Mouse (Mus musculus) lung, embryonic 15.5 days (tissue): ENCODE data around the gene March9. TPM values are rescaled to one million over a fixed set of nuclear protein-coding genes. Genes with fewer than 3 reads are reported as not detected.
"Not testable (repeated sequence)": the region's sequence is repeated elsewhere in the genome, so short reads cannot be mapped to it uniquely, and the experiment has no call there.

ENCODE experiments used
- ATAC-seq: fragments of 200-750 bp; cut with Nextera tagmentation; 2 replicates; pipeline ENCODE4 v1.8.0; 2017; ENCODE audit warnings: moderate number of reproducible peaks, borderline replicate concordance; ENCODE audit not compliant: low FRiP score, low TSS enrichment; ENCODE audit errors: extremely low read depth
- H3K27ac ChIP-seq: fragments of 300-500 bp; sonication (generic); 2 replicates; pipeline ENCODE4 v1.5.1; 2015; ENCODE audit warnings: moderate library complexity, mild to moderate bottlenecking, inconsistent platforms
- H3K27me3 ChIP-seq: fragments of 300-500 bp; sonication (generic); 2 replicates; pipeline ENCODE4 v1.6.1; 2015; ENCODE audit warnings: inconsistent platforms
- H3K36me3 ChIP-seq: fragments of 300-500 bp; sonication (generic); 2 replicates; pipeline ENCODE4 v1.6.1; 2015; ENCODE audit warnings: inconsistent platforms
- H3K4me1 ChIP-seq: fragments of 300-500 bp; sonication (generic); 2 replicates; pipeline ENCODE4 v1.6.1; 2015; ENCODE audit warnings: inconsistent platforms
- H3K4me2 ChIP-seq: fragments of 300-500 bp; sonication (generic); 2 replicates; pipeline ENCODE4 v1.6.1; 2015; ENCODE audit warnings: inconsistent platforms, mild to moderate bottlenecking, moderate library complexity
- H3K4me3 ChIP-seq: fragments of 300-500 bp; sonication (generic); 2 replicates; pipeline ENCODE4 v1.5.1; 2015; ENCODE audit warnings: mild to moderate bottlenecking, inconsistent platforms
- H3K9ac ChIP-seq: fragments of 300-500 bp; sonication (generic); 2 replicates; pipeline ENCODE4 v1.6.1; 2015; ENCODE audit warnings: inconsistent platforms
- H3K9me3 ChIP-seq: fragments of 300-500 bp; sonication (generic); 2 replicates; pipeline ENCODE4 v1.6.1; 2016; ENCODE audit warnings: inconsistent platforms
- WGBS: fragments of 180-500 bp; shearing (Covaris S2); methylation state at CpG from one replicate; pipeline ENCODE4 v1.1.7; 2015; 5-methylcytosine and 5-hydroxymethylcytosine counted together
- polyA plus RNA-seq: library from polyadenylated mRNA; unstranded; fragments of >200 nt; fragmentation: Nextera tagmentation; extraction: Ambion mirVana; gene quantifications from 2 replicates; pipeline ENCODE4 v1.2.1, GENCODE M21; 2015

The March9 gene
- polyA plus RNA-seq, 1 experiment from 2014 or later: 0.61 TPM

- 4% methylated on average over 30 of the region's 30 CpGs for WGBS
- ATAC-seq: peak; percentile 54
Observed at GRCm38 (mm10) chr10:127069281-127070189, 9.6 kb upstream of the March9 start.

GRCm38 (mm10) chr10:127068360-127069038 is 8.5 kb upstream of the March9 start:
- Histone ChIP-seq H3K36me3 (peaks cover 39% of the 10 kb centered on the region), H3K4me3 (peak overlapping the region; percentile 57), H3K4me2 (peak overlapping the region; percentile 83), H3K27me3 (no peaks in the 10 kb centered on the region), H3K9me3 (no peaks in the 10 kb centered on the region), H3K9ac (peak overlapping the region; percentile 58), H3K4me1 (peaks cover 29% of the 10 kb centered on the region), H3K27ac (0 out of 2 replicates have a peak overlapping the region, but pooled peaks have one; percentile 90)
- WGBS: 62% methylated on average over 9 of the region's 9 CpGs
- ATAC-seq: no peak

More at GRCm38 (mm10) chr10:127069281-127070189, 9.6 kb upstream of the March9 start:
- peak overlapping the region; percentile 57 for H3K4me3 ChIP-seq
- H3K9ac ChIP-seq: peak overlapping the region; percentile 58
- peak overlapping the region; percentile 90 for H3K27ac ChIP-seq
- peaks cover 39% of the 10 kb centered on the region for H3K36me3 ChIP-seq
- H3K4me1 ChIP-seq: peaks cover 29% of the 10 kb centered on the region
- peak overlapping the region; percentile 83 for H3K4me2 ChIP-seq
- H3K9me3 ChIP-seq: no peaks in the 10 kb centered on the region
- no peaks in the 10 kb centered on the region for H3K27me3 ChIP-seq

GRCm38 (mm10) chr10:127066519-127067018 is 6.6 kb upstream of the March9 start:
- no peak overlapping the region for H3K4me3 ChIP-seq
- H3K36me3 ChIP-seq: peaks cover 39% of the 10 kb centered on the region
- ATAC-seq: no peak
- peaks cover 33% of the 10 kb centered on the region for H3K4me1 ChIP-seq
- peaks cover 5% of the 10 kb centered on the region; the same call in 1 of the 2 replicates for H3K27me3 ChIP-seq
- no peak overlapping the region for H3K27ac ChIP-seq
- no peaks in the 10 kb centered on the region for H3K9me3 ChIP-seq
- no peak overlapping the region for H3K9ac ChIP-seq
- WGBS: 90% methylated on average over 14 of the region's 14 CpGs
- H3K4me2 ChIP-seq: no peak overlapping the region

GRCm38 (mm10) chr10:127065981-127066380 is 6.0 kb upstream of the March9 start:
- Histone ChIP-seq H3K36me3 (peaks cover 39% of the 10 kb centered on the region), H3K27ac (no peak overlapping the region), H3K4me2 (no peak overlapping the region), H3K9me3 (no peaks in the 10 kb centered on the region), H3K27me3 (peaks cover 11% of the 10 kb centered on the region), H3K9ac (no peak overlapping the region), H3K4me1 (peaks cover 28% of the 10 kb centered on the region), H3K4me3 (no peak overlapping the region)
- no peak for ATAC-seq
- 73% methylated on average over 9 of the region's 9 CpGs for WGBS

- peak overlapping the region; percentile 68 for H3K4me2 ChIP-seq
- no peak for ATAC-seq
- H3K27me3 ChIP-seq: peaks cover 26% of the 10 kb centered on the region
- H3K4me3 ChIP-seq: peak overlapping the region; percentile 85
- H3K27ac ChIP-seq: peak overlapping the region; percentile 87
- WGBS: 6% methylated on average over 37 of the region's 37 CpGs
- H3K36me3 ChIP-seq: peaks cover 39% of the 10 kb centered on the region
- H3K9me3 ChIP-seq: no peaks in the 10 kb centered on the region
- peaks cover 34% of the 10 kb centered on the region for H3K4me1 ChIP-seq
- H3K9ac ChIP-seq: peak overlapping the region; percentile 97
Observed at GRCm38 (mm10) chr10:127063913-127064870, 4.2 kb upstream of the March9 start.

- under 1% methylated on average over 46 of the region's 46 CpGs for WGBS
- Histone ChIP-seq H3K4me3 (peak within 1 kb of the TSS; percentile 85), H3K27ac (peak within 1 kb of the TSS; percentile 87), H3K4me1 (peaks cover 34% of the 10 kb centered on the region), H3K9me3 (no peaks in the 10 kb centered on the region), H3K9ac (peak within 1 kb of the TSS; percentile 97), H3K36me3 (peaks cover 36% of the 10 kb centered on the region), H3K27me3 (peaks cover 31% of the 10 kb centered on the region), H3K4me2 (peak within 1 kb of the TSS; percentile 68)
- ATAC-seq: peak; percentile 93
Observed at GRCm38 (mm10) chr10:127063239-127063872, 3.4 kb upstream of the March9 start, which contains the start of gene Cdk4. Cdk4 (plus strand) TSS chr10:127063534.

GRCm38 (mm10) chr10:127062503-127062902 is 2.5 kb upstream of the March9 start:
- Histone ChIP-seq H3K9me3 (no peaks in the 10 kb centered on the region), H3K27me3 (peaks cover 31% of the 10 kb centered on the region), H3K4me1 (peaks cover 30% of the 10 kb centered on the region; the same call in 1 of the 2 replicates), H3K9ac (no peak overlapping the region), H3K4me3 (no peak overlapping the region), H3K27ac (no peak overlapping the region), H3K4me2 (peak overlapping the region; percentile 68; the same call in 1 of the 2 replicates), H3K36me3 (peaks cover 28% of the 10 kb centered on the region)
- ATAC-seq: no peak
- WGBS: 68% methylated on average over 5 of the region's 5 CpGs

- H3K9ac ChIP-seq, H3K27ac ChIP-seq, H3K4me2 ChIP-seq, H3K4me3 ChIP-seq, H3K9me3 ChIP-seq, ATAC-seq: not testable (repeated sequence)
- Histone ChIP-seq H3K27me3 (peaks cover 31% of the 10 kb centered on the region), H3K36me3 (peaks cover 28% of the 10 kb centered on the region), H3K4me1 (peaks cover 30% of the 10 kb centered on the region; the same call in 1 of the 2 replicates)
- WGBS: 82% methylated on average over 4 of the region's 4 CpGs
Observed at GRCm38 (mm10) chr10:127062101-127062500, 2.1 kb upstream of the March9 start.

- Histone ChIP-seq H3K9me3 (no peaks in the 10 kb centered on the region), H3K4me2 (no peak overlapping the region), H3K27me3 (peaks cover 31% of the 10 kb centered on the region), H3K36me3 (peaks cover 24% of the 10 kb centered on the region), H3K4me1 (peaks cover 30% of the 10 kb centered on the region; the same call in 1 of the 2 replicates), H3K4me3 (no peak overlapping the region), H3K9ac (no peak overlapping the region), H3K27ac (no peak overlapping the region)
- no peak for ATAC-seq
- WGBS: 70% methylated on average over 2 of the region's 2 CpGs
Observed at GRCm38 (mm10) chr10:127061513-127061912, 1.5 kb upstream of the March9 start.

- ATAC-seq: no peak
- H3K4me3 ChIP-seq: no peak overlapping the region
Observed at GRCm38 (mm10) chr10:127061085-127061484, 1.1 kb upstream of the March9 start.

More at GRCm38 (mm10) chr10:127061085-127061484, 1.1 kb upstream of the March9 start:
- H3K27ac ChIP-seq: no peak overlapping the region
- 44% methylated on average over 5 of the region's 5 CpGs for whole genome bisulfite sequencing
- H3K4me2 ChIP-seq: no peak overlapping the region
- H3K4me1 ChIP-seq: peaks cover 30% of the 10 kb centered on the region; the same call in 1 of the 2 replicates
- H3K9me3 ChIP-seq: no peaks in the 10 kb centered on the region
- H3K9ac ChIP-seq: no peak overlapping the region
- peaks cover 31% of the 10 kb centered on the region for H3K27me3 ChIP-seq
- H3K36me3 ChIP-seq: peaks cover 24% of the 10 kb centered on the region
